Mouse (Mus musculus) left cerebral cortex, postnatal 14 days (tissue): Measurements from ENCODE around the gene S1pr2. TPM values are rescaled to one million over a fixed set of nuclear protein-coding genes. Genes with fewer than 3 reads are reported as not detected.

Source experiments
- DNase-seq, 2 experiments: peaks; one replicate each; pipeline ENCODE4 v3.0.0; 2021 to 2022; ENCODE audit warnings: low spot score in 2 of 2, mixed read lengths in 1 of 2
- intact Hi-C: fragments of 180-260 bp; cut with DNase I; formaldehyde crosslinking; loops from one replicate; pipeline ENCODE4 v1.15.1; 2025
- microRNA-seq, 2 experiments: library from miRNA; unstranded; fragments of <30 nt; microRNA quantifications; one replicate each; pipeline ENCODE4 v1.2.0; 2022
- total RNA-seq, 2 experiments: library from RNA; stranded (reverse); gene quantifications; 2 replicates each; pipeline ENCODE4 v1.2.3; 2021

Gene S1pr2
- total RNA-seq, 2 experiments from 2014 or later: 1.6 to 1.8 TPM

DNA sequence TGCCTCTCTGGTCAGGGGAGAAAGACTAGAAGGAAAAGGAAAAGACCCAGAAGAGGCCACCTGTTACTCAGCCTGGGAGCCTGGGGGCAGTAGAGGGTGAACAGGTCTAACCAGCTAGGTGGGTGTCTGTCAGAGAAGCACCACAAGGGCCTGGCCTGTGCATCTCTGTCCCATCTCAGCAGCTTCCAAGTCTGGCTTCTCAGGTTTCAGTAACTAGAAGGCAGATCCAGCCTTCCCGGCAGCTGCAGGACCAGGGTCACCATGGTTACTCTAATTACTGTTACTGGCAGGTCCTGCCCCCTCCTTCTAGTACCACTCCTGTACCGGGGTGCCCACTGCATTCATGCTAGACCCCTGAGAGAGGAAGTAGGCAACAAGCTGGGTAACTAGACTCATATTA, 32.7 kb downstream of the S1pr2 start:
- intact Hi-C loops: loop anchor here (5.0 kb wide), 1 partner anchor 37 kb away; no protein-coding TSS in a partner anchor
- no peak for DNase-seq

DNA sequence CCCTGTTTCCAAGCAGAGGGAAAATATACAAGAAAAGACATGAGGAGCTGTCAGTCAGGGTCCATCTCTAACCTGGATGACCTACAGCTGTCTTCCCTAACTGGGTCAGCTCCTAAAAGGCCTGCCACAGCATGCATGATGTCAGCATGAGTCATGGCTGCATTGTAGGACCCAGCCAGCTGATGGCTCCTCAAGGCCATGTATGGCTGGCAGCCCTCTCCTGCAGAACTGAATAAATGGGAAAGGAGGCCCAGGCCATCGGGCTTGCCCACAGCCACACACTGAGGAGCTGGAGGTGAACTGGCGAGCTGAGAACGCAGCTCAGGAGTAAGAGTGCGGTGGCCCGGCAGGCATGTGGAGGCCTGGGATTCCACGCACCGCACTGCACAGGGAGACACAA, 33.2 kb downstream of the S1pr2 start:
- no peak for DNase-seq
- intact Hi-C loops: loop anchor here (5.0 kb wide), 1 partner anchor 36 kb away; no protein-coding TSS in a partner anchor

GRCm38 (mm10) chr9:20923258-20923657, 53.3 kb downstream of the S1pr2 start:
- intact Hi-C loops: no loop called here
- no peak for DNase-seq

DNA sequence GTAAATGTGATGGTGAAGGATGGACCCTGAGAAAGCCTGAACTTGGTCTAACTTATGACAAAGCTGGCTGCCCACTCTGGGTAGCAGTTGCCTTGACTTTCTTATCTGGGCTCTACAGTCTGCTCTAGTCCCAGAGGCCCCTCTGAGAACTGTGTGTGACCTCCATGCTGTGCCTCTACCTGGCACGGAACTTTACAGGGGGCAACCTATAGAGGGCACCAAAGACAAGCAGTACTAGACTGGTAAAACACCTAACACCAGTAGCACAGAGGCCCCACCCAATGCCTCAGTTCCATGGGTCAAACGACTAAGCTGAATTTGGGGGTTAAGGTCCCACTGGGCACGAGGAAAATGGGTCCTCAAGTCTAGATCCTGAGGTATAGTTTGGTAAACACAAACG, 60.4 kb downstream of the S1pr2 start:
- no peak for DNase-seq
- intact Hi-C loops: no loop called here

Small RNAs within 50 kb of the gene (microRNA-seq; reads per million reads assigned to microRNA genes)
- gene Mir7081: 0.79 to 1.0 reads per million in 2 experiments

Other genes with a start within 250 kb of the S1pr2 start
- 100 to 1,000 TPM; 205 to 210 TPM for gene Olfm2, start 230.4 kb downstream of the S1pr2 start, total RNA-seq
- gene Col5a3, start 161.7 kb downstream of the S1pr2 start, total RNA-seq: 1 to 10 TPM; 1.8 to 1.9 TPM
- gene Rdh8, start 158.3 kb downstream of the S1pr2 start, total RNA-seq: not detected
- 10 to 100 TPM; 54.4 to 57.9 TPM for gene A230050P20Rik, start 108.1 kb downstream of the S1pr2 start, total RNA-seq
- 10 to 100 TPM; 10.3 to 11.1 TPM for gene Angptl6, start 97.1 kb downstream of the S1pr2 start, total RNA-seq
- 10 to 100 TPM; 22.8 to 25.7 TPM for gene Ppan, start 88.6 kb downstream of the S1pr2 start, total RNA-seq
- 100 to 1,000 TPM; 119 to 124 TPM for gene Eif3g, start 78.2 kb downstream of the S1pr2 start, total RNA-seq
- 10 to 100 TPM; 39.9 to 43.6 TPM for gene Dnmt1, start 16.9 kb downstream of the S1pr2 start, total RNA-seq
- 10 to 100 TPM; 58.7 to 62.9 TPM for gene Mrpl4, start 26.0 kb upstream of the S1pr2 start, total RNA-seq
- gene Icam1, start 39.2 kb upstream of the S1pr2 start, total RNA-seq: 1 to 10 TPM; 3.0 to 3.6 TPM
- gene Icam4, start 52.6 kb upstream of the S1pr2 start, total RNA-seq: under 1 TPM in 1 of 2 experiments, not detected in 1; 0.86 TPM
- gene Icam5, start 55.3 kb upstream of the S1pr2 start, total RNA-seq: 100 to 1,000 TPM; 294 to 307 TPM
- gene Zglp1, start 90.3 kb upstream of the S1pr2 start, total RNA-seq: 1 to 10 TPM in 1 of 2 experiments, not detected in 1; 1.8 TPM
- under 1 TPM; 0.72 to 0.90 TPM for gene Gm49373, start 96.3 kb upstream of the S1pr2 start, total RNA-seq
- gene Fdx1l, start 96.8 kb upstream of the S1pr2 start, total RNA-seq: 10 to 100 TPM; 54.8 to 55.0 TPM
- 1 to 10 TPM; 1.8 to 2.6 TPM for gene Gm38431, start 115.2 kb upstream of the S1pr2 start, total RNA-seq
- 10 to 100 TPM; 30.0 to 30.9 TPM for gene Raver1, start 115.2 kb upstream of the S1pr2 start, total RNA-seq
- gene Tyk2, start 154.5 kb upstream of the S1pr2 start, total RNA-seq: 10 to 100 TPM; 11.7 to 12.0 TPM
- 100 to 1,000 TPM; 128 to 131 TPM for gene Cdc37, start 173.2 kb upstream of the S1pr2 start, total RNA-seq
- 10 to 100 TPM; 76.2 to 79.6 TPM for gene Pde4a, start 188.9 kb upstream of the S1pr2 start, total RNA-seq